In the genomic region with DNA sequence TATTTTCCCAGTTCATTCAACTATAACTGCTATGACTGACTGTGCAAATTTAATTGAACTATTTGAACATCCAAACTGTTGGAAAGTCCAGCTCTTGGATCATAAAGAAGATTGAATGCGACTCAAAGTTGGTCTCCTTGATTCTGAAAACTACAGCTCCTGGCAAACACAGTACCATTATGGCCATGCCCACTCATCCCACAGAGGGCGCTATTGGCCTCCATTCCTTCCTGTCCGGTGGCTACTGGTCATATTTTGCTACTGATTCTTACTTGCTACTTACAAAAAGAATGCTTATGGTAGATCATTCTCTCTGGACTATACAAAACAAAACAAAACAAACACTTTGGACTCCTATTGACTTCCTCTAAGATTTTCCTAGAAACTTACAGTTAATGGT, we compare ENCODE assay signal across 9 mouse cellular contexts.
DNase-seq lines count a peak whose midpoint lies in the region; ATAC-seq and TF ChIP-seq lines count a peak whose summit lies in the region.
"Had no signal": no experiment of that assay in that cellular context is flagged by ENCODE, and none has a peak within 500 bp of the region (broad histone marks: within the 10 kb centered on the region; RNA-seq: fewer than 3 reads in every experiment).

No protein-coding gene starts in this region.

- no peaks in the 10 kb centered on the region for H3K9me3 ChIP-seq in embryonic facial prominence, embryonic 11.5 days (replicated peaks; ENCODE audit: control insufficient read depth, low read length)
- no peaks in the 10 kb centered on the region for H3K9me3 ChIP-seq in lung, postnatal 0 days (ENCODE audit: low read length)
- H3K9me3 ChIP-seq: lung, embryonic 15.5 days had no signal

- intact Hi-C loops in heart, adult 2 months (cut with DNase I) = loop anchor here (1.0 kb wide), 1 partner anchor 181 kb away; no protein-coding TSS in a partner anchor
- intact Hi-C loops in heart, postnatal 25 days (cut with DNase I) = loop anchor here (1.0 to 10.0 kb wide), 2 partner anchors 181 to 370 kb away; partner anchors contain the start of gene Zmynd19

- no peak overlapping the region for H3K9ac ChIP-seq in heart, adult 2 months (ENCODE audit: low read depth, low read length)
- no peak overlapping the region for H3K9ac ChIP-seq in embryonic facial prominence, embryonic 11.5 days (replicated peaks; ENCODE audit: low read length)
- no peak overlapping the region for H3K9ac ChIP-seq in lung, postnatal 0 days (replicated peaks; ENCODE audit: low read depth)
- H3K9ac ChIP-seq: lung, embryonic 15.5 days had no signal

- no peak overlapping the region for H3K27ac ChIP-seq in heart, adult 2 months
- H3K27ac ChIP-seq in embryonic facial prominence, embryonic 11.5 days (replicated peaks; ENCODE audit: low read depth, low read length) = no peak overlapping the region
- H3K27ac ChIP-seq in lung, postnatal 0 days (ENCODE audit: low read length) = no peak overlapping the region
- H3K27ac ChIP-seq: lung, embryonic 15.5 days had no signal

- no peak overlapping the region for H3K4me3 ChIP-seq in heart, adult 2 months
- H3K4me3 ChIP-seq in embryonic facial prominence, embryonic 11.5 days (ENCODE audit: low read depth, low read length) = no peak overlapping the region
- no peak overlapping the region for H3K4me3 ChIP-seq in lung, postnatal 0 days (ENCODE audit: low read depth, low read length)
- H3K4me3 ChIP-seq: lung, embryonic 15.5 days had no signal

- TF ChIP-seq POLR2A in heart, adult 2 months (IDR thresholded peaks at IDR 0.05; ENCODE audit: insufficient read depth, low read depth, low read length) = no peak

- H3K27me3 ChIP-seq in heart, adult 2 months (ENCODE audit: control insufficient read depth, insufficient read depth, low read length) = peaks cover 2% of the 10 kb centered on the region; the same call in 1 of the 2 replicates
- no peaks in the 10 kb centered on the region for H3K27me3 ChIP-seq in embryonic facial prominence, embryonic 11.5 days (ENCODE audit: control insufficient read depth, insufficient read depth, low read length)
- H3K27me3 ChIP-seq in lung, postnatal 0 days (replicated peaks; ENCODE audit: insufficient read depth, low read length) = no peaks in the 10 kb centered on the region
- H3K27me3 ChIP-seq: lung, embryonic 15.5 days had no signal

- 14% methylated on average over 3 of the region's 3 CpGs for WGBS in heart, adult 2 months
- WGBS in embryonic facial prominence, embryonic 11.5 days = 19% methylated on average over 3 of the region's 3 CpGs
- 17% methylated on average over 3 of the region's 3 CpGs for WGBS in large intestine, adult 2 months
- WGBS in lung, postnatal 0 days = 25% methylated on average over 3 of the region's 3 CpGs

- H3K4me1 ChIP-seq in heart, adult 2 months (ENCODE audit: control insufficient read depth, insufficient read depth, low read length) = no peaks in the 10 kb centered on the region
- no peaks in the 10 kb centered on the region for H3K4me1 ChIP-seq in embryonic facial prominence, embryonic 11.5 days (ENCODE audit: control insufficient read depth, insufficient read depth, low read length)
- no peaks in the 10 kb centered on the region for H3K4me1 ChIP-seq in lung, postnatal 0 days (ENCODE audit: insufficient read depth, low read depth, low read length)
- H3K4me1 ChIP-seq: lung, embryonic 15.5 days had no signal

- no peaks in the 10 kb centered on the region for H3K79me2 ChIP-seq in heart, adult 2 months (replicated peaks; ENCODE audit: control insufficient read depth, insufficient read depth, low read length)

- no peak for TF ChIP-seq EP300 in heart, adult 2 months (IDR thresholded peaks at IDR 0.05; ENCODE audit: insufficient read depth, low read depth, low read length)
- no peak for TF ChIP-seq EP300 in lung, postnatal 0 days (IDR thresholded peaks at IDR 0.05)

- H3K4me2 ChIP-seq in embryonic facial prominence, embryonic 11.5 days (ENCODE audit: low read depth, low read length) = no peak overlapping the region
- H3K4me2 ChIP-seq in lung, postnatal 0 days (replicated peaks; ENCODE audit: low read depth, low read length) = no peak overlapping the region
- H3K4me2 ChIP-seq: lung, embryonic 15.5 days had no signal

- H3K36me3 ChIP-seq in heart, adult 2 months (ENCODE audit: control insufficient read depth, insufficient read depth, low read length) = no peaks in the 10 kb centered on the region
- no peaks in the 10 kb centered on the region for H3K36me3 ChIP-seq in embryonic facial prominence, embryonic 11.5 days (replicated peaks; ENCODE audit: control insufficient read depth, insufficient read depth, low read depth, low read length)
- H3K36me3 ChIP-seq in lung, postnatal 0 days (ENCODE audit: insufficient read depth, low read length) = no peaks in the 10 kb centered on the region
- H3K36me3 ChIP-seq: lung, embryonic 15.5 days had no signal

- DNase-seq in heart, adult 2 months = peak; percentile 27 to 61
- DNase-seq in heart, postnatal 25 days (ENCODE audit: low spot score) = no peak
- peak; percentile 52 for DNase-seq in A20 (ENCODE audit: low read depth, low spot score)
- peak; percentile 75 for DNase-seq in adrenal gland, postnatal 10 days
- DNase-seq in embryonic facial prominence, embryonic 11.5 days (ENCODE audit: low spot score) = peak; percentile 56
- DNase-seq in large intestine, adult 2 months (ENCODE audit: low read depth, low spot score) = peak; percentile 24
- peak; percentile 42 for DNase-seq in lung, postnatal 0 days (ENCODE audit: low spot score)
- DNase-seq in thymus, postnatal 0 days (ENCODE audit: low spot score) = peak; percentile 21

- TF ChIP-seq CTCF in heart, adult 2 months (IDR thresholded peaks at IDR 0.05) = peak; percentile 83
- peak; percentile 77 for TF ChIP-seq CTCF in lung, postnatal 0 days (IDR thresholded peaks at IDR 0.05)

- ATAC-seq in embryonic facial prominence, embryonic 11.5 days (replicated peaks; ENCODE audit: insufficient number of reproducible peaks, low FRiP score, low TSS enrichment, low read depth) = no peak
- no peak for ATAC-seq in lung, postnatal 0 days
